Mouse (Mus musculus) liver, adult 2 months (tissue): ENCODE results near the gene D330020A13Rik.

Experiments used
- CTCF ChIP-seq: fragments of 200-500 bp; IDR thresholded peaks from 2 replicates; pipeline ENCODE4 v1.5.1; 2011; ENCODE audit warnings: low read depth, low read length, control low read depth
- POLR2A ChIP-seq: fragments of 200-500 bp; IDR thresholded peaks from 2 replicates; pipeline ENCODE4 v1.6.1; 2011; ENCODE audit warnings: low read length, control low read depth; ENCODE audit not compliant: insufficient read depth; ENCODE audit errors: extremely low read depth

DNA sequence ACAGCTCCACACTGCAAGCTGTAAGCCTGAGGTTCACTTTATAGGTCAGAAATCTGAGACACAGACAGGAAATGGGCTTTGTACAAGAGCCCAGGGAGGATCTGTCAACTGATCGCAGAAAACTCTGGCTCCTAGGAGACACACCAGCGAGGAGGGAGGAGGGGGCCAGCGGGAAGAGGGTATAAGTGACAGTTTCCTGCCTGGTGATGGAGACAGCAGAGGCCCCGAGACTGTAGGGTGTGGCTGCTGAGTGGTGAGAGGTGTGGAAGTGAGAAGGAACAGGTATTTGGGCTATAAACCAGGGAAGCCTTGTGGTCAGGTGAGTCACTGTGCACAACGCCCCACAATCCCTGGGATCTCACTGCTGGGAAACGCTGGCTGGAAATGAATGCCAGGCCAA is 30.0 kb upstream of the D330020A13Rik start:
- no peak for TF ChIP-seq POLR2A
- no peak for TF ChIP-seq CTCF
